Mouse (Mus musculus): ENCODE measurements around the gene Tpcn2.

Gene Tpcn2

GRCm38 (mm10) chr7:145155666-145156065 lies 128.1 kb downstream of the Tpcn2 start:
- no peak for DNase-seq (ENCODE audit: low spot score in 2 of 2)

- no peak for DNase-seq (ENCODE audit: low spot score in 2 of 2)
Measured at GRCm38 (mm10) chr7:145154066-145154465, 129.7 kb downstream of the Tpcn2 start.

DNA sequence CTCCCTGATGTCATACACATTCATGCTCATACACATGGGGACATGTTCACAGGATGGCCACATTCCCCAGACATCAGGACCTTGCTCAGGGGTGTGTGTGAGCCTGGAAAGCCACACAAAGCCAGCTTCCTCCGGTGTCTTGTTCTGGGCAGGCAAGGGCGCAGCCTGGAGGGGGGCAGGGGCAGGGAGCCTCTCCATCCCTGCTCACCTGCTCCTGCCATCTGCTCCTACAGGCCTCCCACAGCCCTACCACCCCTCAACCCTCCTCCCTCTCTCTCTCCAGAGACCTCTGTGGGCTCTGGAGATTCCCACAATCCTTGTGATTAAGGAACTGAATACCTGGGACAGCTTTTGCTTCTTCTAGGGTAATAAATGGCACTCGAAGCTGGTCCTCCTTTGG lies 132.0 kb downstream of the Tpcn2 start:
- DNase-seq (ENCODE audit: low spot score in 2 of 2): no peak

- no peak for DNase-seq (ENCODE audit: low spot score in 2 of 2)
Measured at GRCm38 (mm10) chr7:145148902-145149301, 134.9 kb downstream of the Tpcn2 start.

DNA sequence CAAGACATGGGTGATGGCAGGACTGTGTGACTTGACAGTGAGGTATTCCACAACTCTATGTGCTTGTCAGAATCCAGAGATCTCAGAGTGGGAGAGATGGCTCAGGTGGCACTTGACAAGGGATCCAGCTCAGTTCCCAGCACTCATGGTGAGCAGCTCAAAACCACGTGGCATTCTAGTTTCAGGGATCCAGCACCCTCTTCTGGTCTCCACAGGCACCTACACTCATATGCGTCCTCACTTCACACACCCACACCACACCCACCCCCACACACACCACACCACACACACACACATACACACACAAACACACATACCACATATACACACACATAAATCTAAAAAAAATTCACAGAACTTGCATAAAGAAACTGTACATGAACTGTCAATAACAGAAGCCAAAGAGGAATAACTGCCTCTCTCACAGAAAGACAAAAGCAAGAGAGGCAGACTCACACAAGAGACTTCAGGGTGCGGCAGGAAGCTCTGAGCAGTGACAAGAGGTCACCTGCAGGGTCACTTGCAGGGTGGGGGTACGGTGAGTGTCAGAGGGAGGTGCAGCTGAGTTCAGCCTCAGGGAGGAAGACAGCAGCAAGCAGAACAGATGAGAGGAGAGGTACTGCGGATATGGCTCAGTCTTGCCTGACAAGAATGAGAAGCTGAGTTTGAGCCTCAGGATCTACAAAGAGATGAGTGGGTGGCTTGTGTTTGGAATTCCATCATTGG lies 135.7 kb downstream of the Tpcn2 start:
- no peak for DNase-seq (ENCODE audit: low spot score in 2 of 2)

GRCm38 (mm10) chr7:145146252-145146930 lies 137.4 kb downstream of the Tpcn2 start:
- DNase-seq (ENCODE audit: low spot score in 2 of 2): no peak

DNA sequence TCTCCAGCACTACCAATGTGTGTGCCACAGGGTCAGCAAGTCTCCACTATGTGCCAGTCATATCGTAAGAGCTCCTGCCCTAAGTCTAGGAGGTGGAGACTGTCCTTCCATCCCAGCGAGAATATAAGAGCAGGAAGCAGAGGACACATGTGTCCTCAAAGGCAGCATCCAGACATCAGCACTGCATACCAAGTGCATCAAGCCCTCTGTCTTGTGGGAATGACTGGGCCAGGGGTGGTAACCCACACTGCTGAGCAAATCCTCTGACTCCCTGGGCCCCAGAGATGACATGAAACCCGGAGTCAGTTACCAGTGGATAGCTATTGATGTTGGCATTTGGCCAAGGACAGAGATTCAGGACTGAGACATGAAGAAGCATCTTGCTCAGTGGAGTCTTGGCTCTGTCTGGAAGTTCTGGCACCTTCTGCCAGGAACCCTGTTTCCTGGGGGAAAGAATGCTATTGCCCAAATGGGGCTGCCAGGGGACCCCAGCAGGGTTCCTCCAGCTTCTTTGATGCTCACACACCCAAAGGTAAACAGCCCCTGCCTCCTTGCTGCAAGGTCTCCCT lies 140.2 kb downstream of the Tpcn2 start:
- DNase-seq (ENCODE audit: low spot score in 2 of 2): no peak

GRCm38 (mm10) chr7:145140656-145141055 lies 143.2 kb downstream of the Tpcn2 start:
- DNase-seq (ENCODE audit: low spot score in 2 of 2): no peak

DNA sequence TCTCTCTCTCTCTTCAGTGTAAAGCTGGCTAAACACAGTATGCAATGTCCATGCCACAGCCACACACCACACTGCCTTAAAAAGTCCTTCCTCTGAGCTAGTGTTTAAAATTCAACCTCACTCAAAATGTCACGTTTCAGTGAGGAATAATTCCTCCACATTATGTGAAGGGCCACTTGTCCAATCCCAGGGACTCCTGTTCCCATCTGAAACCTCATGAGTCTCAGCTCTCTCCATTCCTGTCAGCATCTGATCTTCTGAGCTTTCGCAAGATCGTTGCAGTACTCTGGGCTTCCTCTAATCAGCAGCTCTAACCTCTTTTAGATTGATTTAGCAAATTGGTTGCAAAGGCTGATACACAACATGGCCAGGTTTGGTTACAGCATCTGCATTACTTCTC lies 144.2 kb downstream of the Tpcn2 start:
- DNase-seq (ENCODE audit: low spot score in 2 of 2): no peak

DNA sequence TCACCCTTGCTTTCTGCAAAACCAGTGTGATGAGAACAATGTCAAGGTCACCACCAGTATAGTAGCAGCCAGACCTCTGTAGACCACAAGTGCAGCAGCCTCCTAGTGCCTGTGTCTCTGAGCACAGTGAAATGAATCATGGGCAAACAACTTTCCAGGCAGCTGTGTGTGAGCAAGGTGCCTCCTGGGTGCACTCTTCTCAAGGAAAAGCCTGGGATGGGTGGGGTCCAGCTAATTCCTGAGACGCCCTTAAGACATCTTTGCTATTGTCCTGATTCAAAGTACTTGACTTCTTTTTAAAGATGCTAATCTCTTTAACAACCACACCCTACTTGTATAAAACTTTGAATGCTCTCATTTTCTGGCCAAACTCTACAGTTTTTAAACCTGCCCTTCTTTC lies 144.7 kb downstream of the Tpcn2 start:
- DNase-seq (ENCODE audit: low spot score in 2 of 2): no peak

- no peak for DNase-seq (ENCODE audit: low spot score in 2 of 2)
Measured at GRCm38 (mm10) chr7:145137871-145138270, 145.9 kb downstream of the Tpcn2 start.

GRCm38 (mm10) chr7:145136831-145137230 lies 147.0 kb downstream of the Tpcn2 start:
- no peak for DNase-seq (ENCODE audit: low spot score in 2 of 2)

Data from spleen, postnatal 36 days (tissue).